Mouse (Mus musculus): ENCODE results near the gene Bloc1s5.

GRCm38 (mm10) chr13:38580601-38581457 lies 54.1 kb downstream of the Bloc1s5 start:
- TF ChIP-seq CHD2 (IDR thresholded peaks at IDR 0.05; ENCODE audit: low read depth, low read length) (no peak), MAFK (IDR thresholded peaks at IDR 0.05; ENCODE audit: insufficient read depth, low read depth, low read length) (no peak)

All from ES-E14 (cell line).